Mouse (Mus musculus) megakaryocyte-erythroid progenitor cell, adult 5-6 weeks (primary cell): ENCODE data around the gene Marveld1. TPM values are rescaled to one million over a fixed set of nuclear protein-coding genes. Genes with fewer than 3 reads are reported as not detected.

Source experiments
- ATAC-seq: replicated peaks from 2 replicates; pipeline ENCODE4 v1.8.0; 2016; ENCODE audit warnings: mild to moderate bottlenecking, inconsistent platforms; ENCODE audit not compliant: severe bottlenecking, poor library complexity, low FRiP score, low TSS enrichment
- total RNA-seq, 2 experiments: library from RNA; stranded (forward) in 1 of 2; stranded (reverse) in 1 of 2; fragments of 200-1000, 215-1000 nt in 1 of 2; fragments of >200 nt in 1 of 2; fragmentation: Nextera tagmentation in 1 of 2; gene quantifications; 2 replicates each; pipeline ENCODE4 v1.2.3; 2014 to 2017

The Marveld1 gene
- total RNA-seq, 2 experiments from 2014 or later: 3.3 to 5.8 TPM

DNA sequence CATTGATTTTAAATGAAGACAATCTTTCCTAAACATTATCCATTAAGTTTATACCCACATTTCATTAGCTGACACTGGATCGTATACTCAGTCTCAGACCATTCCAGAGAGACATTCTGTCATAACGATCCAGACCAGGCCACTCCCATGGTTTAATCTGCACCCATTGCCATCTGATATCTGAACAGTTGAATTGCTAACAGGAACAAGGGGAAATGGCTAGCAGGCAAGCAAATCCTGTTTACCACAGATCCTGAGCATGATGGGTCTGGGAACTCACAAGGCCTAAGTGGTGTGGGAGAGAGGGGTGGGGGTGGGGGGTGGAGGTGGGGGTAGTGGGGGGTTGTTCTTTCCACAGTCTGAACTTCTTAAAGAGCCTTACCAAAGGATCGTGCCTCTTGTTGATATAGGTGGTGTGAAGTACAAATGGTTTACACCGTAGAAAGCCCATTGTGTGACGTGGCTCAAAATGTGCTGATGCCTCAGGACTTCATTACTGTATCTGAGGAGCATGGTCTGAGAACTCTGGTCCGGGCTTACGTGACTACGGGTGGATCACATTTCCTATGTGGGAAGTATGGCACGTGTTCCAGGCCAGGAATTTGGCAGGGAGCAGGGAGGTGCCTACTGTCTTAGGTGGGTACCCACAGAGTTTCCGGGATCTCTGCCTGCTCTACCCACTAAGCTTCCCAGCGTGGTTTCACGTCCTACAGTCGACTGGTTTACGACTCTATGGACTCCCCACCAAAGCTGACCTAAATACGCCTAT, 8.5 kb upstream of the Marveld1 start:
- ATAC-seq: no peak

DNA sequence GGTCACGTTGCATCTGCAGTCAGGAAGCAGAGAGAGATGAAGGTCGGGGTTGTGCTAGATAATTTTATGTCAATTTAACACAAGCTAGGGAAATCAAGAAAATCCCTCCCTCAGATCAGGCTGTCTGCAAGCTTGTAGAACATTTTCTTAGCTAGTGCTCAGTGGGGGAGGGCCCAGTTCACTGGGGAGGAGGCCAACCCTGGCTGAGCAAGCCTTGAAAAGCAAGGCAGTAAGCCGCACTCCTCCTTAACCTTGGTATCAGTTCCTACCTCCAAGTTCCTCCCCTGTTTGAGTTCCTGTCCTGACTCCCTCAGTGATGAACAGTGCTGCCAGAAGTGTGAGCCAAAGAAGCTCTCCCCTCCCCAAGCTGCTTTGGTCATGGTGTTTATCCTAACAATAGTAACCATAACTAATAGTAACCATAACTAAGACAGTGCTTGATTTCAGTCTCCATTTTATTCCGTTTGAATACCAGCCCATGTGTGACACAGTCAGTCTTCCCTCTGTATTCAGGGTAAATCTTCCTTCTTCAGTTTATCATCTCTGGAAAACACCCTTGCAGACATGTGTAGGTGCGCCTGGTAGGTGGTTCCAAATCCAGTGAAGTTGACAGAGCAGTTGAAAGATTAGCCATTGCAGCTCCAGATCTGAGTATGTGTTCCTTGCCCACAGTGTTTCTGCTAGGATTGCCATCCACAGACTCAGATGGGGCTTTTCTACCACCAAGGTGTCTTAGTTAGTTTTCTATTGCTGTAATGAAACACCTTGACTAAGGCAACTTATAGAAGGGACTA, 7.3 kb upstream of the Marveld1 start:
- no peak for ATAC-seq

DNA sequence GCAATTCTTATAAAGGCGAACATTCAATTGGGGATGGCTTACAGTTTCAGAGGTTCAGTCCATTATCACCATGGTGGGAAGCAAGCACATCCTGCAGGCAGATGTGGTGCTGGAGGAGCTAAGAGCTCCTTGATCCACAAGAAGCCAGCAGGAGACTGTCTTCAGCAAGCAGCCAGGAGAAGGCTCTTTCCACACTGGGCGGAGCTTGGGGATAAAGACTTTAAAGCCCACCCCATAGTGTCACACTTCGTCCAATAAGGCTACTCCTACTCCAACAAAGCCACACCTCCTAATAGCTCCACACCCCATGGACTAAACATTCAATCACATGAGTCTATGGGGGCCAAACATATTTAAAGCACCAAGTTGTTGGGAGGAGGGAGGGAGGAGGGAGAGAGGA, 5.2 kb upstream of the Marveld1 start:
- ATAC-seq: 0 out of 2 replicates have a peak, but pooled peaks have one; percentile 34

DNA sequence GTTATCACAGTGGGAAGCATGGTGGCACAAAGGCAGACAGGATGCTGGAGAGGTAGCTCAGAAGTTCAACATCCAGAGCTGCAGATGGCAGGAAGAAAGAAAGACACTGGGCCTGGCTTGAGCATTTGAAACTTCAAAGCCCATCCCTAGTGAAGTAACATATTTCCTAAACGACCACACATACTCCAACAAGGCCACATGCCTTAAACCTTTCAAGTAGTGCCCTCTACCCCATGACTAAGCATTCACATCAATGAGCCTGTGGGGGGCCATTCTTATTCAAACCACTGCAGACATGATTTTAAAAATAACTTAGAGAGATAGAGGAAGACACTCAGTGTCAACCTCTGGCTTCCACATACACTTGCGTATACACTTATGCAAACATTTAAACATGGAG, 4.4 kb upstream of the Marveld1 start:
- no peak for ATAC-seq

DNA sequence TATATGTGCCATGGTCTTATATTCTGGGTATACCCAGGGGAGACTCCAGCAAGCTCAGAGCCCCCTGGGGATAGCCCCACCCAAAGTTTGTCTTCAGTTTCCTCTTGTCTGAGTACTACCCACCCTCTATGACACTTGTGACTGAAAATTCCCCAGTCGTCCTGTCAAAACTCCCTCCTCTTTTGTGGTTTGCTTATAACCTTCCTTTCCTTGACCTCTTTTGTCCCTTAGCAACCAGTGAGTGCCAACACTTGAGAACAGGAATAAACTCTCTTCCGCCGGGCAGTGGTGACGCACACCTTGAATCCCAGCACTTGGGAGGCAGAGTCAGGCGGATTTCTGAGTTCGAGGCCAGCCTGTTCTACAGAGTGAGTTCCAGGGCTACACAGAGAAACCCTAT, 3.1 kb upstream of the Marveld1 start:
- ATAC-seq: no peak

DNA sequence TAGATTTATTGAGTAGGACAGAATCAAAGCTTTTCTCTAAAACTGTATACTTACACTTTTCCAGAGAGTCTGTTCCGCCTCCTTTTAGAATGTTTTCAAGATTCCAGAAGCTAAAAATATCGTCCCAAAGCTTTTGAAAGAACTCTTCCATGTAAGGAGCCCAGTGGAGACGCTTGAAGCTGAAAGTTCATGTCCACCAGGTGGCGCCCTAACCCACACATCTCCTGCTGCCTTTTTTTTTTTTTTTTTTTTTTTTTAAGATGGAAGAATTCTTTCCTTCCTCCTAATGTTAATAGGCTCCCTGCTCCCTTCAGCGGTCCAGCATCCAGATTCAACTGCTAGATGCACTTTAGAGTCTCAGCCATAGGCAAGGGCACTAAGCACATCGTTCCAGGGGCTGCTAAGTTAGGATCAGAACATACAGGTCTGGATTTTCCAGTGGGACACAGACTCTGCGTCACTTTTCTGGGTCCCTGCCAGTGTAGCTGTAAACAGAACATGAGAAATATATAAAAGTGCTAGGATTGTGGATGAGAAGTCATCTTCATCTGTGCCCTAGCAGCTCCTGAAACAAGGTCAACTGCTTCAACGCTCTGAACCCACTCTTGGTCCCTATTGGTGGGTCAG, 2.5 kb upstream of the Marveld1 start:
- ATAC-seq: no peak

DNA sequence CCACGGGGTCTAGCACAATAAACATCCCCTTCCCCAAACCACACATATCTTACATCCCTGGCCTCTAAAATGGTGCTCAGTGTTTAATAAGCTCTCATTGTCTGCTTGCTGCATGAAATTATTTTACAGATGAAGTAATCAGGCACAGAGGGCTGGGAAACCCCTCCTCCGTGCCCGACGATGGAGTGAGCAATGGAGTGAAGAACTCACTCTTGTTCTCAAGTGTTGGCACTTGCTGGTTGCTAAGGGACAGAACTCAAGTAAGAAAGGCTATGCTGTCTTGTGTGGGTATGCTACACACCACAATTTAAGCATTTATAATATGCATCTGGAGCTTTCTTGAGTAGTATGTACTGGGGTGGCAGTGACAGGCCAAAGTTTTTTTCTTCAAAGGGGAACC, 2.0 kb upstream of the Marveld1 start:
- ATAC-seq: no peak

DNA sequence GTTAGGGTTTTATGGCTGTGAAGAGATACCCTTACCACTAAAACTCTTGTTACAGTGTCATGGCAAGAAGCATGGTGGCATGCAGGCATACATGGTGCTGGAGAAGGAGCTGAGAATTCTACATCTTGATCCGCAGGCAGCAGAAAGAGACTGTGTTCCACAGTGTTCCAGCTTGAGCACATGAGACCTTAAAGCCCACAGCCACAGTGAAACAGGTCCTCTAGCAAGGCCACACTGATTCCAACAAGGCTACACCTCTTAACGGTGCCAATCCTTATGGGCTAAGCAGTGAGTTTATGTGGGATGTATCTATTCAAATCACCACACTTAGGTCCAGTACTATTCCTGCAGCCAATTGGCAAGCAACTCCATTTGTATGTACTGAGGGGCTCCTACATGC, 1.5 kb upstream of the Marveld1 start:
- ATAC-seq: no peak

DNA sequence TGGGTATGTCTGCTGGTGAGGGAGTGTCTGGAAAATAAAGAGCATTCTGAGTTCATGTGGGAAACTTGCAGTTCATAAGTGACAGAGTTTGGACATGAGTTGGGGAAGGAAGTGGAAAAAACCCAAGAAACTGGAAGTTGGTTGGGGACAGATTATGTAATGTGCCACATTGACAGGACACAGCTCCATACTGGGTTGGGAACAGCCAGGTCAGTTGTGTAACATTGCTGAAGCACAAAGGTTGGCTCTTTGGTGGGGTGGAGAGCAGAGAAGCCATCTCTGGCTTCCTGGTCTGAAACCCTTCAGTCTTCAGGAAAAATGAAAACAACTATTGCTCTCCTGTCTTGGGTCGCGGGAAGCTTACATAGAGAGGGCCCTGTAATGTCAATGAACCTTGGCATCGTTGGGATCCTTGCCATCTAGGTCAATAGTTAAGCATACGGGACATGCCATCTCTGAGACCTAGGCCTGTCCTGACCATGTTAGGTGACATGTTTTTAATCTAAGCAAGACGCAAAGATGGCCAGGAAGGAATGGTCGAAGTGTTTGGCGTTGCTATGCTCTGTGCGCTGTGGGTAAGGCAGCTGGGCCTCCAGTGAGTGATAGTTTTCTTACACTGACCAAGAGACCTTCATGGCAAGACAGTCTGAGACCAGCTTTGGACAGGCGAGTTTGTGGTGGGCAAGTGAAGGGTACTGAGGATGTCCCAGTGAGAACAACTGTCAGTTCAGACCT, 757 bp upstream of the Marveld1 start:
- ATAC-seq: no peak

DNA sequence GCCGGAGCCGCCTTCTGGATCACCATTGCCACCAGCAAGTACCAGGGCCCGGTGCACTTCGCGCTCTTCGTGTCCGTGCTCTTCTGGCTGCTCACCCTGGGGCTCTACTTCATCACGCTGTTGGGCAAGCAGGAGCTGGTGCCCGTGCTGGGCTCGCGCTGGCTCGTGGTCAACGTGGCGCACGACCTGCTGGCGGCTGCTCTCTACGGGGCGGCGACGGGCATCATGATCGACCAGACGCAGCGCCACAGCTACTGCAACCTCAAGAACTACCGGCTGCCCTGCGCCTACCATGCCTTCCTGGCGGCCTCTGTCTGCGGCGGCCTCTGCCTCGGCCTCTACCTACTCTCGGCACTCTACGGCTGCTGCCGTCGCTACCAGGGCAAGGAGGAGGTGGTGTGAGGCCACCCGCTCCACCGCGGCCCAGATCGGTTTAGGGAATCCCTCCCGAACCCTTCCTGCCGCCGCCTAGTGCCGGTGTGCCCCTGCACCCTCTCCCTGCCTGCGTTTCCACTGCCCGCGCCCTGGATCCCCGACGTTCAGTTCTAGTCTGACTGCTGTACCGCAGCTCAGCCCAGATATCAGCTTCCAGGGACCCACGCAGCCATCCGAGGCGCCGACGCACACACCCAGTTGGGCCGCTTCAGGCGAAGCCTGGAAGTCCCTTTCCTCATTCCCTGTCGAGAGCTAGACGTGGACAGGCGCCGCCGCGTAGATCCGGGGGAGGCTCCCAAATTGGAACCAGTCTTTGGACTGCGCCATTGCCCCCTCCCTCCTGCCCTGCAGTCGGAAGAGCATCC, 769 bp downstream of the Marveld1 start:
- ATAC-seq: peak; percentile 32

DNA sequence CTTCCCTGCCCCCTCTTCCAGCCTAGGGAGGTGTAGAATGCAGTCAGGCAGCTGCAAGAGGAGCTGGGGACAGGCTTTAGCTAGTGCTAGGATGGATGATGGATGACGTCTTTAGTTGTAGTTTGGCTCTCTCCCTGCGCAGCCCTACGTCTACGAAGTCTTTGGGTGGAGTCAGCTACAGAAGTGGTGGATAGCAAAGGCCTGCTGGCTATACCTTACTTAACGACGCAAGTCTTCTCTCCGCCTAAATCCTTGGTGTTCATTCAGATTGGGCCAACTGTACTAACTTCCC, 1.3 kb downstream of the Marveld1 start:
- ATAC-seq: no peak

DNA sequence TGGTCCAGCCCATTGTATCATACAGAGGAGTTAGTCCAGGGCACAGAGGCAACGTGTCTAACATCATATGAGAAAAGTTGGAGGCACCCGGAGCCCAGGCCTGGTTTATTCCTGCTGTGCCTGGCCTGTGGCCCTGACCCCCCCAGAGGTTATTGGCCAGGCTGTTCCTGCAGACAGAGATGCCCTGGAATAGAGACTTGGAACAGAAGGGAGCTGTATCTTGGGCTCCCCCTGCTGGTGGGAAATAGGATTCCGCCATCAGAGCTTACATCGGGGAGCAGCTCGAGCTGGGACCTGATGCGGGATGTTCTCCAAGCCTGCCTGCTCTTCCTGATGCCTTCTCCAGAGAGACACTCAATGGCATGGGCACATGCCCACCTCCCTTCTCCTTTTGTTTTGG, 4.8 kb downstream of the Marveld1 start:
- ATAC-seq: peak; percentile 56

DNA sequence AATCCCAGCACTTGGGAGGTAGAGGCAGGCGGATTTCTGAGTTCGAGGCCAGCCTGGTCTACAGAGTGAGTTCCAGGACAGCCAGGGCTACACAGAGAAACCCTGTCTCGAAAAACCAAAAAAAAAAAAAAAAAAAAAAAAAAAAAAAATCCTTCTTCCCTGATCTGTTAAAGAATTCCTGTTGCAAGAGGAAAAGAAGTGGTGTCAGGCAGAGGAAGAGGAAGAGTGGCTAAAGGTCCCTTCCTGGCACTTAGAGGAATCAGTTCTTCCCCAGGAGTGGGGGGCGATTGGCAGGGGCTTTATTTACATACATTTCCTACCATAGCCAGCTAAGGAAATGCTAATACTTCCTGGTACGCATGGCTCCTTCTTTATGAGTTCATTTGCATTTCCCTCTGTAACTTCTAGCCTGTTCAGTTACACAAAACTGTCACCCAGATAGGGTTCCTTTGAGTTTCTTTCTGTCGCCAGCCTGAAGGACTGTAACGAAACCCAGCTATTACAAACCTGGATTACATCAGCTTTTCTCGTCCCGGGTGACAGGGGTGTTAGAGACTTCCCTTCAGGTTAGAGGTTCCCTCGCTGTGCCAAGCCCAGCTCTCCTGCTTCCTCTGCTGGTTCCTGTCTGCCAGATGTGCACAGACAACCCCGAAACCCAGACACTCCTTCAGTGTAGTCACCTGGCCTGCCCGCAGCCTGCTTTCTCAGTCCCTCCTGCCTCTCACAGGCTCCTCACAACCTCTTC, 10.5 kb downstream of the Marveld1 start:
- no peak for ATAC-seq

DNA sequence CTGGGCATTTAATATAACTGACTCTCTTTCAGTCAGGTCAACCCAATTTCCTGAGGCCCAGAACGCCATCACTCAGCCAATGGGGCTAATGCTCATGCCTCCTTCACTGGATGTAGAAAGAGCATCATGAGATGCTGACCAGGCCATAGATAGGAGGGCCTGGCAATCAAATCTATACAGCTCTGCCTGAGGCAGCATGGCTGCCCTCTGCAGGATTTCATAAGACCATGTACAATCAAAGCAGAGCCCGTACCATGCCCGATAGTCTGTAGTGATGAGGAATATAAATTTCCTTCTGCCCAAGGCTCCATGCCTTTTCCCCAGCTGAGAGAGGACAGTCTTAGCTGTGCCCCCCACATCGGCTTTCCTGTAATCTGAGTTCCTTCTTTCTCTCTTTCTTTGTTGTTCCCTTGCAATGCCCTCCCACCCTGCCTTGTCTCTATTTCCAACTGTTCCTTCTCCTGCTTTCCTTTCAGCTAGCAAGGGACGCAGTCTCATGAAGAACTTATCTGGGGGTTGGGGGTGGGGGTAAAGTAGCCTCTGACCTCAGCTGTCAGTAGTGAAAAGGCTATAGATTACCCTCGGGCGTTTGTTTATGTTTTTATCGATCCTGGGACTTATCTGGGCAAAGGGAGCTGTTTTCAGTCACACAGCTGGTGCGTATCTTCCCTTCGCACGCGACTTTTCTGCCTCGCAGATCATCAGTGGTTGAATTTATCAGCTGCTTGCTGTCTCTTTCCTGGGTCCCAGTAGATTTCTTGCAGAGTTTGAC, 11.2 kb downstream of the Marveld1 start:
- ATAC-seq: peak; percentile 73

DNA sequence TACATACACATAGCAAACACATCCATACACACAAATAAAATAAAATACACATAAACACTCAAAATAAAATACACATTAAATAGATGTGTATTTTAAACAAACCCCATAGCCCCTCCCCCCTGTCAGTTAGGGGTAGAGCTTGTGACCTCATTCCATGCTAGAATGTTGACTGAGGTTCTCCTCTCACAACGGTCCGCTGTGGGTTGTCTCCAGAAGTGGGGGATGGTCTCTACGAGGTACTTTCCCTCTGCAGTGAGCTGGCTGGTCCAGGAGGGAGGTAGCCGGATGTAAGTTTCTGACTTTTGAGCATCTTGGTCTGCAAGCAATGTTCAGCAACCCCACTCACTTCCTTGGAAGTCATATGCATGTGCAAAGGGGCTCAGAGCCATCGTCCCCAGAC, 16.6 kb downstream of the Marveld1 start, which contains the start of gene Zfyve27:
TSS of gene Zfyve27 (plus strand) at position 188 of the 400 bp plus-strand sequence.
- no peak for ATAC-seq

DNA sequence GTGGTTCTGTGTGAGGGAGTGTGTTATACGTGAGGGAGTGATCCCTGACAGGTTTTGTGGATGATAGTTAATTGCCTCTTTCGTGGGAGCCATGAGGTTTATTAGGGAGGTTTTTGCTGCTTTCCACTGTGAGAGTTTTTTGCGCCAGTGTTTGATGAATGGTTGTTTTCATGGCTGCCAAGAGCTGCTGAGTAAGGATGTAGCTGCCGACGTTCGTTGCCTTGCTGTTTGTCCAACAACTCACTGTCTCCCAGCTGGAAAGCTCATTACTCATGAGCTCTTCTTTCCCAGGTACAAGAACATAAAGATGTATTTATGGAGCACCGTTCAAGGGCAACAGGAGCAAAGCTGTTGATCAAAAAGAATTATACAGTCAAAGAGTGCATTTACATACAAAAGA, 17.0 kb downstream of the Marveld1 start:
- no peak for ATAC-seq

DNA sequence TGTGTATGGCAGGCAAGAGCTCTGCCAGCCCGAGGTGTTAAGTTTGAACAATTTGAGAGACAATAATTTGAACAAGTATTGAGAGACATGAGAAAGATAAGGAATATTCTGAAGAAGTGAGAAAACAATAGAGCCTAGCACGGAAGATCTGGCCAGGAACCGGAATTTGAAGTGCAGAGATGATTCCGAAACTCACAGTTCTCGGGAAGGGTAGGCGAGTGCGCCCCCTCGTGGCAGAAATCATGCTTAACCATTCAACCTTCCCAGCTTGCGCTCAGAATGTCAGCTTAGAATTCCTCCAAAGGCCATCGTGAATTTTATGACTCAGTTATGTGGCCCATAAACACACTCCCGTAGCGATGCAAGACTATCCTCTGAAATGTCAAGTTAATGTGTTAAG, 18.9 kb downstream of the Marveld1 start:
- no peak for ATAC-seq

DNA sequence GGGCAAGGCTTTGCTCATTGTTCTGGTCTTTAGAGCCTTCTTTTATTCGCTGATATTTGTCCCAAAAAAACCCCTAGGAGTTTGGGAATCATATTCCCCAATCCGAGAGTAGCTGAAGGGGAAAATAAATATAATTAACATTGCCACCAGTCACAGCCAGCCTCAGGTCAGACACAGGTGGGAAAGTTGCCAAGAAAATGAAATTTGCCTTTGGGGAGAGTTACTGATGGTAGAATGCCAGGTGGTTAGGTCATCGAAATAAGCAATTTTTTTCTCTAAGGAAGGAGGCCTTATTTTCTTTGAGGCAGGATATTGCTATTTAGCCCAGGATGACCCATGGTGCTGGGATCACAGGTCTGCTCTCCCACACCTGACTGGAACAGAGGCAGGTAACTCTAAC, 19.6 kb downstream of the Marveld1 start:
- ATAC-seq: no peak
